Mouse (Mus musculus) CH12.LX (cell line): ENCODE results near the gene Alg9. TPM values are rescaled to one million over a fixed set of nuclear protein-coding genes. Genes with fewer than 3 reads are reported as not detected.
A peak's percentile ranks its signal among the peaks of the same experiment; 100 is the strongest.

Experiments
- DNase-seq: peaks from one replicate; pipeline ENCODE4 v3.0.0-alpha.2; 2013; ENCODE audit errors: extremely low read depth
- H3K27ac ChIP-seq: 2 replicates; pipeline ENCODE4 v1.5.1; 2012; ENCODE audit warnings: low read depth, mild to moderate bottlenecking, control low read depth, moderate library complexity; ENCODE audit not compliant: insufficient read depth
- H3K27me3 ChIP-seq: replicated peaks from 2 replicates; pipeline ENCODE3; 2012; ENCODE audit warnings: inconsistent platforms
- H3K36me3 ChIP-seq, 2 experiments: replicated peaks in 1 of 2; 2 replicates each; pipeline versions ENCODE3 to v1.6.1; 2012; ENCODE audit warnings: inconsistent platforms in 1 of 2, low read length in 1 of 2, mild to moderate bottlenecking in 1 of 2, mixed read lengths in 1 of 2, moderate library complexity in 1 of 2; ENCODE audit not compliant: control insufficient read depth in 1 of 2, insufficient read depth in 1 of 2
- H3K4me1 ChIP-seq, 2 experiments: 2 replicates each; pipeline ENCODE4 v1.6.1; 2012; ENCODE audit warnings: inconsistent platforms in 1 of 2, moderate library complexity in 1 of 2; ENCODE audit not compliant: insufficient read depth in 2 of 2, control insufficient read depth in 1 of 2
- H3K4me2 ChIP-seq: 2 replicates; pipeline ENCODE4 v1.6.1; 2012; ENCODE audit warnings: low read depth, mild to moderate bottlenecking, control low read depth; ENCODE audit not compliant: poor library complexity, insufficient read depth, severe bottlenecking
- H3K4me3 ChIP-seq, 3 experiments: fragments of 150-350 bp in 1 of 3; sonication (generic) in 1 of 3; replicated peaks in 1 of 3; 2 replicates each; pipeline versions ENCODE3 to v1.5.1; 2011 to 2012; ENCODE audit warnings: low read depth in 2 of 3, low read length in 2 of 3, mild to moderate bottlenecking in 2 of 3, moderate library complexity in 2 of 3, control low read depth in 1 of 3, improper control_type of control experiment in 1 of 3, inconsistent platforms in 1 of 3, mixed read lengths in 1 of 3; ENCODE audit not compliant: poor library complexity in 1 of 3
- H3K79me2 ChIP-seq: replicated peaks from 2 replicates; pipeline ENCODE4 v1.6.1; 2012; ENCODE audit warnings: mild to moderate bottlenecking, moderate library complexity; ENCODE audit not compliant: control insufficient read depth, poor library complexity, insufficient read depth, severe bottlenecking; ENCODE audit errors: extremely low read depth
- H3K9ac ChIP-seq: 2 replicates; pipeline ENCODE4 v1.6.1; 2012; ENCODE audit warnings: low read depth, mild to moderate bottlenecking, control low read depth, moderate library complexity; ENCODE audit not compliant: insufficient read depth
- H3K9me3 ChIP-seq: replicated peaks from 2 replicates; pipeline ENCODE3; 2012; ENCODE audit warnings: low read length, inconsistent platforms, mixed read lengths
- CTCF ChIP-seq, 2 experiments: IDR thresholded peaks in 1 of 2; conservative IDR thresholded peaks in 1 of 2; 2 replicates each; pipeline ENCODE4 v1.5.1; 2011 to 2012; ENCODE audit warnings: low read depth in 2 of 2, low read length in 2 of 2, improper control_type of control experiment in 1 of 2, inconsistent platforms in 1 of 2, mild to moderate bottlenecking in 1 of 2, moderate library complexity in 1 of 2
- E2F4 ChIP-seq: IDR thresholded peaks from 2 replicates; pipeline ENCODE4 v1.6.1; 2011; ENCODE audit warnings: low read depth, low read length, improper control_type of control experiment; ENCODE audit not compliant: insufficient replicate concordance
- ELF1 ChIP-seq: IDR thresholded peaks from 2 replicates; pipeline ENCODE4 v1.6.1; 2014; ENCODE audit warnings: low read depth, mild to moderate bottlenecking, inconsistent platforms, low read length, improper control_type of control experiment
- EP300 ChIP-seq: IDR thresholded peaks from 2 replicates; pipeline ENCODE4 v1.6.1; 2011; ENCODE audit warnings: low read length, improper control_type of control experiment
- ETS1 ChIP-seq: conservative IDR thresholded peaks from 2 replicates; pipeline ENCODE4 v1.6.1; 2012; ENCODE audit warnings: low read depth, mild to moderate bottlenecking, inconsistent platforms, low read length, improper control_type of control experiment, moderate library complexity
- GABPA ChIP-seq: IDR thresholded peaks from 2 replicates; pipeline ENCODE4 v1.6.1; 2012; ENCODE audit warnings: low read depth, low read length, improper control_type of control experiment, inconsistent platforms; ENCODE audit not compliant: insufficient replicate concordance
- HCFC1 ChIP-seq: IDR thresholded peaks from 2 replicates; pipeline ENCODE4 v1.6.1; 2012; ENCODE audit warnings: low read depth, mild to moderate bottlenecking, inconsistent platforms, low read length, improper control_type of control experiment
- JUN ChIP-seq: IDR thresholded peaks from 2 replicates; pipeline ENCODE4 v1.6.1; 2011; ENCODE audit warnings: low read depth, mild to moderate bottlenecking, low read length, improper control_type of control experiment, moderate library complexity; ENCODE audit not compliant: insufficient read depth
- JUND ChIP-seq: conservative IDR thresholded peaks from 2 replicates; pipeline ENCODE4 v1.6.1; 2011; ENCODE audit warnings: low read depth, low read length, improper control_type of control experiment
- KAT2A ChIP-seq: IDR thresholded peaks from 2 replicates; pipeline ENCODE4 v1.6.1; 2012; ENCODE audit warnings: low read length, improper control_type of control experiment, inconsistent platforms; ENCODE audit not compliant: insufficient replicate concordance
- MAFK ChIP-seq: IDR thresholded peaks from 2 replicates; pipeline ENCODE4 v1.6.1; 2011; ENCODE audit warnings: low read length, improper control_type of control experiment; ENCODE audit not compliant: insufficient replicate concordance
- MAX ChIP-seq: IDR thresholded peaks from 2 replicates; pipeline ENCODE4 v1.6.1; 2011; ENCODE audit warnings: low read length, improper control_type of control experiment
- MAZ ChIP-seq: IDR thresholded peaks from 2 replicates; pipeline ENCODE4 v1.6.1; 2012; ENCODE audit warnings: low read depth, mild to moderate bottlenecking, inconsistent platforms, low read length, improper control_type of control experiment, moderate library complexity
- MEF2A ChIP-seq: IDR thresholded peaks from 2 replicates; pipeline ENCODE4 v1.6.1; 2014; ENCODE audit warnings: low read depth, mild to moderate bottlenecking, inconsistent platforms, low read length, improper control_type of control experiment, borderline replicate concordance
- MXI1 ChIP-seq: IDR thresholded peaks from 2 replicates; pipeline ENCODE4 v1.6.1; 2011; ENCODE audit warnings: mild to moderate bottlenecking, low read depth, low read length, improper control_type of control experiment
- MYC ChIP-seq: IDR thresholded peaks from 2 replicates; pipeline ENCODE4 v1.6.1; 2011; ENCODE audit warnings: low read depth, mild to moderate bottlenecking, improper control_type of control experiment, low read length
- NELFE ChIP-seq: IDR thresholded peaks from 2 replicates; pipeline ENCODE4 v1.6.1; 2011; ENCODE audit warnings: low read depth, low read length, improper control_type of control experiment
- NRF1 ChIP-seq: IDR thresholded peaks from 2 replicates; pipeline ENCODE4 v1.6.1; 2014; ENCODE audit warnings: low read depth, mild to moderate bottlenecking, inconsistent platforms, low read length, improper control_type of control experiment, moderate library complexity
- PAX5 ChIP-seq: IDR thresholded peaks from 2 replicates; pipeline ENCODE4 v1.6.1; 2012; ENCODE audit warnings: low read length, inconsistent platforms, mixed read lengths
- POLR2A ChIP-seq: IDR thresholded peaks from 2 replicates; pipeline ENCODE4 v1.6.1; 2011; ENCODE audit warnings: low read depth, mild to moderate bottlenecking, improper control_type of control experiment, low read length
- POLR2AphosphoS2 ChIP-seq: IDR thresholded peaks from 2 replicates; pipeline ENCODE4 v1.6.1; 2011; ENCODE audit warnings: low read depth, low read length, improper control_type of control experiment
- RAD21 ChIP-seq: IDR thresholded peaks from 2 replicates; pipeline ENCODE4 v1.6.1; 2011; ENCODE audit warnings: low read depth, mild to moderate bottlenecking, low read length, improper control_type of control experiment, moderate library complexity
- RCOR1 ChIP-seq: conservative IDR thresholded peaks from 2 replicates; pipeline ENCODE4 v1.6.1; 2012; ENCODE audit warnings: low read depth, mild to moderate bottlenecking, inconsistent platforms, low read length, improper control_type of control experiment
- SIN3A ChIP-seq: IDR thresholded peaks from 2 replicates; pipeline ENCODE4 v1.6.1; 2012; ENCODE audit warnings: low read length, improper control_type of control experiment, inconsistent platforms
- SMC3 ChIP-seq: IDR thresholded peaks from 2 replicates; pipeline ENCODE4 v1.6.1; 2011; ENCODE audit warnings: low read depth, low read length, improper control_type of control experiment
- UBTF ChIP-seq: IDR thresholded peaks from 2 replicates; pipeline ENCODE4 v1.6.1; 2012; ENCODE audit warnings: low read depth, mild to moderate bottlenecking, inconsistent platforms, low read length, improper control_type of control experiment, moderate library complexity
- USF2 ChIP-seq: conservative IDR thresholded peaks from 2 replicates; pipeline ENCODE4 v1.6.1; 2011; ENCODE audit warnings: low read depth, low read length, improper control_type of control experiment
- ZMIZ1 ChIP-seq: IDR thresholded peaks from 2 replicates; pipeline ENCODE4 v1.6.1; 2012; ENCODE audit warnings: low read depth, mild to moderate bottlenecking, inconsistent platforms, low read length, improper control_type of control experiment
- ZNF384 ChIP-seq: IDR thresholded peaks from 2 replicates; pipeline ENCODE4 v1.6.1; 2012; ENCODE audit warnings: low read depth, low read length, improper control_type of control experiment, inconsistent platforms
- dilution Hi-C: fragments of 300-500 bp; cut with MboI; formaldehyde crosslinking; loops from 2 replicates; pipeline ENCODE4 v1.14.3; 2020; ENCODE audit warnings: low sequenced_read_pairs; ENCODE audit not compliant: extremely low pct_unique_long_range_greater_than_20kb, extremely low pct_ligation_motif_present
- in situ Hi-C: fragments of 300-500 bp; cut with MboI; formaldehyde crosslinking; loops from 3 replicates; pipeline ENCODE4 v1.14.3; 2019; ENCODE audit warnings: low sequenced_read_pairs, low pct_ligation_motif_present, low pct_unique_long_range_greater_than_20kb, mixed read lengths
- polyA plus RNA-seq: library from polyadenylated mRNA; unstranded; fragments of >175 nt; gene quantifications from 2 replicates; pipeline ENCODE4 v1.2.1, GENCODE M21; 2012; ENCODE audit warnings: low read depth; ENCODE audit not compliant: insufficient read length
- total RNA-seq, 2 experiments: library from RNA; depleted of rRNA; stranded (reverse); fragments of 300-350 nt in 1 of 2; fragments of >200 nt in 1 of 2; gene quantifications; 2 replicates each; pipeline ENCODE4 v1.2.3; 2012 to 2014

Gene Alg9
- total and polyA plus RNA-seq, 3 experiments: 25.7 to 40.1 (median 39.6) TPM

GRCm38 (mm10) chr9:50767531-50768106, 7.2 kb upstream of the Alg9 start:
- peaks cover 6% of the 10 kb centered on the region; the same call in 1 of the 2 replicates for H3K79me2 ChIP-seq
- peak overlapping the region; percentile 75 to 87 (median 86) for H3K4me3 ChIP-seq
- dilution Hi-C loops: no loop called here
- DNase-seq: no peak
- no peaks in the 10 kb centered on the region for H3K27me3 ChIP-seq
- H3K36me3 ChIP-seq: peaks cover 8 to 32% of the 10 kb centered on the region in 2 experiments
- H3K27ac ChIP-seq: no peak overlapping the region
- peaks cover 7 to 20% of the 10 kb centered on the region in 2 experiments; a peak in 2 of 4 replicates for H3K4me1 ChIP-seq
- TF ChIP-seq UBTF (no peak), ZNF384 (no peak), SMC3 (no peak), ETS1 (no peak), PAX5 (no peak), JUND (no peak), MXI1 (no peak), RAD21 (no peak), ZMIZ1 (no peak; the same call in 1 of the 2 replicates), USF2 (no peak), GABPA (no peak), POLR2AphosphoS2 (no peak), NRF1 (no peak), SIN3A (no peak), MAZ (no peak), POLR2A (no peak), RCOR1 (no peak), MEF2A (no peak), MAX (no peak), CTCF (conservative IDR thresholded peaks at IDR 0.05 in 1 of 2, IDR thresholded peaks at IDR 0.05 in 1 of 2; ENCODE audit: low read depth in 2 of 2, low read length in 2 of 2) (no peak)
- TF ChIP-seq, all 38 proteins: peak for 0
- peak overlapping the region; percentile 86 for H3K4me2 ChIP-seq
- in situ Hi-C loops: no loop called here
- H3K9me3 ChIP-seq: no peaks in the 10 kb centered on the region
- H3K9ac ChIP-seq: peak overlapping the region; percentile 79

DNA sequence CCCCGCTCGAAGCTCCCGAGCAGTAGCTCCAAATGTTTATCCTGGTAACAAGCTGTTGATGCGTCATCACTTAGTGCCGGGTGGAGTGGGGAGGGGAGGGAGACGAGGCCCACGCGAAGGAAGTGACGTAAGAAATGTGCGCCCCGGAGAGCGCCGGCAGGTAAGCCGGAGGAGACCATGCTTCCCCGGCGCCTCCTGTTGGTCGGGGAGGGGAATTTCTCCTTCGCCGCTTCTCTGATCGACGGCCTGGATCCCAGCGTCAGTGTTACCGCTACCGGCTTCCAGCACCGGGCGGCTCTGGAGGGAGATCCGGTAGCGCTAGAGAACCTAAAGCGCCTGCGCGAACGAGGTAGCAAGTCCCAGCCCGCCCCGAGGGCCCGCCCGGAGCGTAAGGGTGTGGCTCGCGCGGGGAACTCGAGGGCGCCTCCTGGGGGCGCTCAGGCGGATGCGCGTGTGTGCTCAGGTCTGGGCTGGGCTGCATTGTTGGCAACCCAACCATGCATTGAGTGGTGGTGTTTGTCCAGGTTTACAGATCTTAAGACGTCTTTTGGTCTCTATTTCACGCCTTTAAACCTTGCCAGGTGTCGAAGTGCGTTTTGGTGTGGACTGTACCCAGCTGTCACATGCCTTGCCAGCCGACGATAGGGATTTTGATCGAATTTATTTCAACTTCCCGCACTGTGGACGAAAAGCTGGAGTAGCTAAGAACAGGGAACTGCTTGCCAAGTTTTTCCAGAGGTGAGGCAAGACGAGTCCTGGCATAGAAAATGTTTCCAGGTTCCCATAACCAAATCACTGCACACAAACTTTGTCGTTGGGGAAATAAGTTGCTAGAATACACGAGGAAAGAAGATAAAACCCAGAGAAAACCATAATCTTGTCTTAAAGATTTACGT, 6.5 kb upstream of the Alg9 start, which contains the start of gene Fdxacb1:
Gene Fdxacb1 (plus strand): TSS at position 130 of the 896 bp plus-strand sequence.
- Histone ChIP-seq H3K9ac (peak within 1 kb of the TSS; percentile 91), H3K79me2 (peaks cover 6% of the 10 kb centered on the region; the same call in 1 of the 2 replicates), H3K4me3 (peak within 1 kb of the TSS; percentile 75 to 87 (median 86)), H3K27ac (peak within 1 kb of the TSS; percentile 38; the same call in 1 of the 2 replicates), H3K36me3 (peaks cover 8 to 33% of the 10 kb centered on the region in 2 experiments), H3K4me2 (peak within 1 kb of the TSS; percentile 93), H3K9me3 (no peaks in the 10 kb centered on the region), H3K4me1 (peaks cover 7 to 20% of the 10 kb centered on the region in 2 experiments; a peak in 2 of 4 replicates), H3K27me3 (no peaks in the 10 kb centered on the region)
- dilution Hi-C loops: no loop called here
- in situ Hi-C loops: no loop called here
- DNase-seq: peak; percentile 97
- TF ChIP-seq MAZ (peak; percentile 100), ZNF384 (no peak), MYC (peak; percentile 89), RCOR1 (no peak; the same call in 1 of the 2 replicates), PAX5 (no peak), ELF1 (peak; percentile 85), MAFK (no peak), E2F4 (0 out of 2 replicates have a peak, but pooled peaks have one; percentile 67), MAX (peak; percentile 84), EP300 (no peak), POLR2AphosphoS2 (no peak), HCFC1 (peak; percentile 94), SIN3A (peak; percentile 99), GABPA (peak; percentile 62; the same call in 1 of the 2 replicates), NELFE (no peak), KAT2A (peak; percentile 84; the same call in 1 of the 2 replicates), JUN (peak; percentile 17; the same call in 1 of the 2 replicates)
